Mouse (Mus musculus): ENCODE measurements around the gene Kdm5a. TPM values are rescaled to one million over a fixed set of nuclear protein-coding genes. Genes with fewer than 3 reads are reported as not detected.

Kdm5a gene
- polyA plus RNA-seq, 2 experiments, result 3.8 to 17.6 TPM

DNA sequence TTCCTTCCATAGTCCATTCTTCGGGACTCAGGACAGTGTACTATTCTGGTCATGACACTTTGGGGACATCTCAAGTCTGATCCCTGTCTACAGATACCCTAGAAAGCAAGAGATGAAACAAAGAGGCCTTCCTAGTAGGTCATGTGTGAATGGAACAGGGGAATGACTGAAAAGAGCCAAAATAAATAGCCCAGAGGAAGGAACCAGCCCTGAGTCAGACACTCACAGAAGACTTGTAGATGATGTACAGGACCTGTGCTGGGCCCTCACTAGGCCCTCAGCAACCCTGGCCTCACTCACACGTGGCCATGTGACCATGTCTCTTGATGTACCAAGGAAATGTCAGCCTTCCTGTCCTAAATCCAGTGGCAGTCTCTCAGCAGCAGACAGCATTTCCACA is 125.5 kb downstream of the Kdm5a start:
- TF ChIP-seq EP300 (IDR thresholded peaks at IDR 0.05; ENCODE audit: low read depth) (no peak), CTCF (IDR thresholded peaks at IDR 0.05; ENCODE audit: low read depth) (no peak)
- H3K9ac ChIP-seq (replicated peaks), result no peak overlapping the region
- ATAC-seq (ENCODE audit: insufficient read depth), result no peak
- no peak for DNase-seq (ENCODE audit: low read depth in 3 of 3, low spot score in 3 of 3)
- no peak overlapping the region for H3K4me2 ChIP-seq (ENCODE audit: low read depth)
- peaks cover 35% of the 10 kb centered on the region for H3K27me3 ChIP-seq (ENCODE audit: control insufficient read depth, insufficient read depth, low read length)
- no peaks in the 10 kb centered on the region for H3K9me3 ChIP-seq (ENCODE audit: control insufficient read depth, low read length)
- no peak overlapping the region for H3K27ac ChIP-seq
- peaks cover 0 to 3% of the 10 kb centered on the region in 2 experiments; a peak in 2 of 4 replicates for H3K4me1 ChIP-seq (replicated peaks; ENCODE audit: control insufficient read depth in 2 of 2, insufficient read depth in 2 of 2, low read length in 1 of 2)
- no peak overlapping the region for H3K4me3 ChIP-seq (ENCODE audit: insufficient read depth in 1 of 2, low read depth in 2 of 2, low read length in 2 of 2)
- H3K36me3 ChIP-seq (replicated peaks; ENCODE audit: control insufficient read depth, insufficient read depth, low read depth), result no peaks in the 10 kb centered on the region
- WGBS (ENCODE audit: insufficient replicate concordance), result 43% methylated on average over 2 of the region's 2 CpGs

DNA sequence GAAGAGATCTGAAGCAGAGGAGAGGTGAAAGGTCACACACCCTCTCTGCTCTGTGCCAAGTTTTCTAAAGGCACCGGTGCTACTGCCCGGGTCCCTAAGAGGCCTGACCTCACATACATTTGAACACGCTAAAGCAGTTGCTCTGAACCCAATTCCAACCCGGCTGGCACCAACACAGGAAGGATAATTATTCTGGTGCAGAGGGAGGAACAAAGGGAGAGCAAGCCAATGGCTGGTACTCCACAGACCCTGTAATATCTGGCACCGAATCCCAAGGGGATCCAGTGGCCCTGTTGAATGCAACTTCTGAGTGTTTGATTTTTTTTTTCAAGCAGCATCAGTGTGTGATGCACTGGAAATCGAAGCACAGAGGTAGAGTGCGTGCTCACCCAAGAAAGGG is 127.1 kb downstream of the Kdm5a start:
- Histone ChIP-seq H3K4me2 (ENCODE audit: low read depth) (no peak overlapping the region), H3K27me3 (ENCODE audit: control insufficient read depth, insufficient read depth, low read length) (peaks cover 47% of the 10 kb centered on the region), H3K4me1 (replicated peaks; ENCODE audit: control insufficient read depth in 2 of 2, insufficient read depth in 2 of 2, low read length in 1 of 2) (peaks cover 0 to 3% of the 10 kb centered on the region in 2 experiments; a peak in 1 of 4 replicates), H3K4me3 (ENCODE audit: insufficient read depth in 1 of 2, low read depth in 2 of 2, low read length in 2 of 2) (no peak overlapping the region), H3K9me3 (ENCODE audit: control insufficient read depth, low read length) (no peaks in the 10 kb centered on the region), H3K27ac (no peak overlapping the region), H3K36me3 (replicated peaks; ENCODE audit: control insufficient read depth, insufficient read depth, low read depth) (no peaks in the 10 kb centered on the region), H3K9ac (replicated peaks) (no peak overlapping the region)
- 63% methylated on average over 7 of the region's 7 CpGs for WGBS (ENCODE audit: insufficient replicate concordance)
- DNase-seq (ENCODE audit: low read depth in 3 of 3, low spot score in 3 of 3) (no peak), ATAC-seq (ENCODE audit: insufficient read depth) (no peak)
- TF ChIP-seq CTCF (IDR thresholded peaks at IDR 0.05; ENCODE audit: low read depth), result no peak
- no peak for TF ChIP-seq EP300 (IDR thresholded peaks at IDR 0.05; ENCODE audit: low read depth)

DNA sequence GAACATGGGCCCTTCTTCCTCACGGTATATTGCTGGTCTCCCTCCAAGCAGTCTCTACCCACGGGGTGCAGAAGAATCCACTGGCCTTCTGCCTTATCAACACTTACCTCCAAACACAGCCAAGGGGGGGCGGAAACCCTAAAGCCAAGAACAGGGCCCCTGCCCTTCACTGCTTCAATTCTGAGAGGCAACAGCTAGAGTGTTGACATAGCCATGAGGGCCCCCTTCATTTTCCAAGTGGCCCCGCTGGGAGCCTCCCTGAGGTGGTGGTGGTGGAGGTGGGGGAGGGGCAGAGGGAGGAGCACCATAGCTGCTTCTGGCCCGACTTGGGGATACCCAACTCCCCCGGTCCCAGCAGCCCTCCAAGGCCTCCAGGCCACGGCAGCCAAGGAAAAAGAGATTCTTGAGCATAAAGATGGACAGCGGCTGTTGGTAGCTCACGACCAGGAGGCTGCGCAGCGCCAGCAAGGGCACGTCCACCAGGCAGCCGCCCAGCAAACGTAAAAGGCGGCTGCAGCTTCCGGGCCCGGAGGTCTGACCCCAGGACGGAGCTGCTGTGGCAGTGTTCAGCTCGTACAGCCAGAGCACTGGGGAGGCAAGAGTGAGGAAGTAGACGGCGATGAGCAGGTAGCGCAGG is 128.1 kb downstream of the Kdm5a start:
- Histone ChIP-seq H3K4me3 (ENCODE audit: insufficient read depth in 1 of 2, low read depth in 2 of 2, low read length in 2 of 2) (no peak overlapping the region; a peak in 1 of 4 replicates), H3K36me3 (replicated peaks; ENCODE audit: control insufficient read depth, insufficient read depth, low read depth) (no peaks in the 10 kb centered on the region), H3K27ac (no peak overlapping the region), H3K9ac (replicated peaks) (no peak overlapping the region), H3K4me1 (replicated peaks; ENCODE audit: control insufficient read depth in 2 of 2, insufficient read depth in 2 of 2, low read length in 1 of 2) (peaks cover 0 to 3% of the 10 kb centered on the region in 2 experiments; a peak in 1 of 4 replicates), H3K27me3 (ENCODE audit: control insufficient read depth, insufficient read depth, low read length) (peaks cover 50% of the 10 kb centered on the region), H3K4me2 (ENCODE audit: low read depth) (peak overlapping the region; percentile 62), H3K9me3 (ENCODE audit: control insufficient read depth, low read length) (no peaks in the 10 kb centered on the region)
- ATAC-seq (ENCODE audit: insufficient read depth) (no peak), DNase-seq (ENCODE audit: low read depth in 3 of 3, low spot score in 3 of 3) (no peak)
- WGBS (ENCODE audit: insufficient replicate concordance), result 10% methylated on average over 22 of the region's 22 CpGs
- TF ChIP-seq CTCF (IDR thresholded peaks at IDR 0.05; ENCODE audit: low read depth) (no peak), EP300 (IDR thresholded peaks at IDR 0.05; ENCODE audit: low read depth) (no peak)

DNA sequence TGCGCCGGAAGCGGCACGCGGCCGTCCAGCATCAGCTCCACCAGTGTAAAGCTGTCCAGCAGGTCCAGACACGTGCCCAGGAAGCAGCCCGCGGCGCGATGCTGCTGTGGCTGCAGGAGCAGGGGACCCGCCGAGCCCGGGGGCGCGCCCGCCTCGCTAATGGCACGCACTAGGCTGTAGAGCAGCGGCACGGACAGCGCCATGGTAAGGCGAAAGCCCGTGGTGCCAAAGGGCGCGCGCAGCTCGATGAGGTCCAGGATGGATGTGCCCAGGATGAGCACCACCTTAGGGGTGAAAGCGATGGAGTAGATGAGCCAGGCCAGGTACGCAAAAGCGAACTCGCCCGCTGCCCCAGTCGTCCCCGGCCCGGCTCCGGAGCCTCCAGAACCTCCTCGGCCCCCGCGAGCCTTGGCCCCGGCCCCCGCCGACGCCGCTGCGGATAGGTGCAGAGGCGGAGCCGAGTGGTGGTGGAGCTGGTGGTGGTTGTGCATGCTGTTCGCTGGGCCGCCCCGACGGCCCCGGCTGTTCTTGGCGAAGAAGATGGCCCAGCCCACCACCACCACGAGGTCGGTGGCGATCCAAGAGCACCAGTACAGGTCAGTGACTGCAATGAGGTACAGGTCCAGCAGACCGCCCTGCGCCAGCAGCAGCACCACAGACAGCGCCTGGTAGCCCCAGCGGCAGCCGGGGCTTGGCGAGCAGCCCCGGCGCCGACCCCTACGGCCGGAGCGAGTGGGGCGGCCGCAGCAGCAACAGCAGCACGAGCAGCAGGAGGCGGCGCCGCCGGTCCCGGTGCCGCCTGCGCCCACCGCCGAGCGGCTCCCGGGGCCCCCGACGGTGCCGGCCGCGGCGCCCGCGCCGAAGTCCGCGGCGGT is 128.8 kb downstream of the Kdm5a start:
- DNase-seq (ENCODE audit: low read depth in 3 of 3, low spot score in 3 of 3) (no peak), ATAC-seq (ENCODE audit: insufficient read depth) (peak; percentile 9; the same call in 1 of the 2 replicates)
- Histone ChIP-seq H3K4me1 (replicated peaks; ENCODE audit: control insufficient read depth in 2 of 2, insufficient read depth in 2 of 2, low read length in 1 of 2) (peaks cover 0 to 3% of the 10 kb centered on the region in 2 experiments; a peak in 1 of 4 replicates), H3K9ac (replicated peaks) (no peak overlapping the region), H3K4me3 (ENCODE audit: insufficient read depth in 1 of 2, low read depth in 2 of 2, low read length in 2 of 2) (peak overlapping the region in 1 of 2 experiments; percentile 44; a peak in 3 of 4 replicates), H3K27me3 (ENCODE audit: control insufficient read depth, insufficient read depth, low read length) (peaks cover 50% of the 10 kb centered on the region), H3K9me3 (ENCODE audit: control insufficient read depth, low read length) (no peaks in the 10 kb centered on the region), H3K4me2 (ENCODE audit: low read depth) (peak overlapping the region; percentile 62), H3K27ac (no peak overlapping the region), H3K36me3 (replicated peaks; ENCODE audit: control insufficient read depth, insufficient read depth, low read depth) (no peaks in the 10 kb centered on the region)
- 2% methylated on average over 77 of the region's 95 CpGs for WGBS (ENCODE audit: insufficient replicate concordance)
- TF ChIP-seq EP300 (IDR thresholded peaks at IDR 0.05; ENCODE audit: low read depth) (no peak), CTCF (IDR thresholded peaks at IDR 0.05; ENCODE audit: low read depth) (no peak)

Measured in liver, embryonic 14.5 days (tissue).